Mouse (Mus musculus): ENCODE data around the gene Wdr83. TPM values are rescaled to one million over a fixed set of nuclear protein-coding genes. Genes with fewer than 3 reads are reported as not detected.

The Wdr83 gene
- polyA plus RNA-seq, 1 experiment: 16.8 TPM

DNA sequence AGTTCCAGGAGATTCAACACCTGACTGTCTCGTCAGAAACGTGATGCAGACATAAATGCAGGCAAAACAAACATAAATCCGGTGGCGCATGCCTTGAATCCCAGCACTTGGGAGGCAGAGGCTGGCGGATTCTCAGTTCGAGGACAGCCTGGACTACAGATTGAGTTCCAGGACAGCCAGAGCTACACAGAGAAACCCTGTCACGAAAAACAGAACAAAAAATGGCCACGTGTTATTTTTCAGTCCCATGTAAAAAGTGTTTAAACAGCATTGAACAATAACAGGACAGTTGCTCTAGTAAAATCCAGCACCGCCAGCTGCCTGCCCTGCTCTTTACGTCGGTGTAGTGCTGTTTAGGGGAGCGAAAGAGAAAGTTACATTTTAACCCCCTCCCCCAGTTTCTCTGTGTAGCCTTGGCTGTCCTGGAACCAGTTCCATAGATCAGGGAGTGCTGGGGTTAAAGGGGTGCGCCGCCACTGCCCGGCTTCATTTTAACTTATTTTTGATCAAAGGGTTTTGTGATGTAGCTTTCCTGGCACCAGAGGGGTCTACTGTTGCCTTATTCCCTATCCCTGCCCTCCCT is 45.3 kb downstream of the Wdr83 start:
- Histone ChIP-seq H3K9me3 (replicated peaks; ENCODE audit: control insufficient read depth, insufficient read depth, low read length, poor library complexity, severe bottlenecking) (no peaks in the 10 kb centered on the region), H3K36me3 (ENCODE audit: control insufficient read depth, insufficient read depth, low read length, poor library complexity, severe bottlenecking) (peaks cover 30% of the 10 kb centered on the region), H3K9ac (ENCODE audit: low read depth, poor library complexity, severe bottlenecking) (peak overlapping the region; percentile 99), H3K4me3 (ENCODE audit: low read depth, low read length) (peak overlapping the region; percentile 98), H3K4me1 (ENCODE audit: control insufficient read depth, insufficient read depth, low read length) (no peaks in the 10 kb centered on the region), H3K27me3 (ENCODE audit: control insufficient read depth, insufficient read depth, low read length, poor library complexity, severe bottlenecking) (no peaks in the 10 kb centered on the region), H3K27ac (ENCODE audit: insufficient read depth, low read length) (peak overlapping the region; percentile 78)
- no peak for TF ChIP-seq CTCF (IDR thresholded peaks at IDR 0.05; ENCODE audit: low read depth, low read length)
- no peak for TF ChIP-seq EP300 (IDR thresholded peaks at IDR 0.05; ENCODE audit: insufficient read depth, low read depth, low read length)
- no peak for TF ChIP-seq POLR2A (IDR thresholded peaks at IDR 0.05; ENCODE audit: insufficient read depth, low read length)

DNA sequence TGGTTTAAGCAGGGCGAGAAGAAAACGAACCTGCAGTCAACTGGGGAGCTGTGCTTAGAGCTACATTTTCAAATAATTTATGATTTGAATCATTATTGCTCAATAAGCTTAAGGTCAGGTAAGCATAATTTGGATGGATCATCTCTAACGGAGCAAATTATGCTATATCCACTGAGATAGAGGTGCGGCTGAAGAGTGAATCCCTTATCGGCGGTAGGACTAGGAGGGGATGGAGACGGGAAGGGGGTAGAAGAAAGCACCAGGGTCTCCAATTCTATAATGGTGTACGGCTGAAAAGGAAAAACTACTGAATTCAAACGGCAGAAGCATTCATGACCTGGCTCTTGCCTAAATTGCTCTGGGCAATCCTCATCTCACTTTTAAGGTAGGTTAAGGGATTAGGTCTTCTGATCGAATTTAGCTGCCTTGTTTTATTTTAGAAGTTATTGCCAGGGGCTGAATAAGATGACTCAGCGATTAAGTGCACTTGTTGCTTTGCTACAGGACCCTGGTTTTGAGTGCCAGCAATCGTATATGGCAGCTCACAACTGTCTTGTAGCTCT is 45.9 kb downstream of the Wdr83 start:
- Histone ChIP-seq H3K9ac (ENCODE audit: low read depth, poor library complexity, severe bottlenecking) (peak overlapping the region; percentile 99), H3K36me3 (ENCODE audit: control insufficient read depth, insufficient read depth, low read length, poor library complexity, severe bottlenecking) (peaks cover 29% of the 10 kb centered on the region), H3K27ac (ENCODE audit: insufficient read depth, low read length) (peak overlapping the region; percentile 78)

DNA sequence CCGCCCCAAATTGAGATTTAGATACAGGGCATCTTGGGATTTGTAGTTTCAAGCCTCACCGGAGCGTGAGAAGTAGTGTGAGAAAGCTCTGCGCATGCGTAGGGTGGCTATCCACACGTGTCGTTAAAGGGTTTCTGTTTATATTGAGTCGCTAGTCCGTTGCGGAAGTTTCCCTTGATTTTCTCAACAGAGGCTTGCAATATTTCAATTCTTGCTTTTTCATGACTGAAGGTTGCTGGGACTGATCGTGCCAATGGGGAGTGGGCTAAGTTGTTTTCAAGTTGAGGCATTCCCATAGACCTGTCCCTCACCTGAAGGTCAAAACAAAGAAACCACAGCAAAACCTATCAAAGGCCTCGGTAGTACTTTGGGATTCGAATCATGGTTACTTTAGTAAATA is 46.3 kb downstream of the Wdr83 start:
- no peaks in the 10 kb centered on the region for H3K27me3 ChIP-seq (ENCODE audit: control insufficient read depth, insufficient read depth, low read length, poor library complexity, severe bottlenecking)
- peak overlapping the region; percentile 78 for H3K27ac ChIP-seq (ENCODE audit: insufficient read depth, low read length)
- peaks cover 29% of the 10 kb centered on the region for H3K36me3 ChIP-seq (ENCODE audit: control insufficient read depth, insufficient read depth, low read length, poor library complexity, severe bottlenecking)

More for the DNA sequence above, 45.9 kb downstream of the Wdr83 start:
- H3K27me3 ChIP-seq (ENCODE audit: control insufficient read depth, insufficient read depth, low read length, poor library complexity, severe bottlenecking): no peaks in the 10 kb centered on the region
- H3K4me3 ChIP-seq (ENCODE audit: low read depth, low read length): peak overlapping the region; percentile 98
- TF ChIP-seq CTCF (IDR thresholded peaks at IDR 0.05; ENCODE audit: low read depth, low read length): no peak
- no peak for TF ChIP-seq EP300 (IDR thresholded peaks at IDR 0.05; ENCODE audit: insufficient read depth, low read depth, low read length)
- no peak for TF ChIP-seq POLR2A (IDR thresholded peaks at IDR 0.05; ENCODE audit: insufficient read depth, low read length)
- H3K9me3 ChIP-seq (replicated peaks; ENCODE audit: control insufficient read depth, insufficient read depth, low read length, poor library complexity, severe bottlenecking): no peaks in the 10 kb centered on the region
- no peaks in the 10 kb centered on the region for H3K4me1 ChIP-seq (ENCODE audit: control insufficient read depth, insufficient read depth, low read length)

GRCm38 (mm10) chr8:85033867-85034266 is 47.2 kb downstream of the Wdr83 start:
- Histone ChIP-seq H3K4me3 (ENCODE audit: low read depth, low read length) (peak overlapping the region; percentile 52; the same call in 1 of the 2 replicates), H3K9ac (ENCODE audit: low read depth, poor library complexity, severe bottlenecking) (peak overlapping the region; percentile 99), H3K27me3 (ENCODE audit: control insufficient read depth, insufficient read depth, low read length, poor library complexity, severe bottlenecking) (no peaks in the 10 kb centered on the region), H3K4me1 (ENCODE audit: control insufficient read depth, insufficient read depth, low read length) (no peaks in the 10 kb centered on the region), H3K9me3 (replicated peaks; ENCODE audit: control insufficient read depth, insufficient read depth, low read length, poor library complexity, severe bottlenecking) (no peaks in the 10 kb centered on the region), H3K36me3 (ENCODE audit: control insufficient read depth, insufficient read depth, low read length, poor library complexity, severe bottlenecking) (peaks cover 37% of the 10 kb centered on the region), H3K27ac (ENCODE audit: insufficient read depth, low read length) (peak overlapping the region; percentile 84)
- TF ChIP-seq CTCF (IDR thresholded peaks at IDR 0.05; ENCODE audit: low read depth, low read length) (no peak), EP300 (IDR thresholded peaks at IDR 0.05; ENCODE audit: insufficient read depth, low read depth, low read length) (no peak), POLR2A (IDR thresholded peaks at IDR 0.05; ENCODE audit: insufficient read depth, low read length) (no peak)

More for the DNA sequence above, 46.3 kb downstream of the Wdr83 start:
- Histone ChIP-seq H3K4me1 (ENCODE audit: control insufficient read depth, insufficient read depth, low read length) (no peaks in the 10 kb centered on the region), H3K9ac (ENCODE audit: low read depth, poor library complexity, severe bottlenecking) (peak overlapping the region; percentile 99), H3K9me3 (replicated peaks; ENCODE audit: control insufficient read depth, insufficient read depth, low read length, poor library complexity, severe bottlenecking) (no peaks in the 10 kb centered on the region), H3K4me3 (ENCODE audit: low read depth, low read length) (peak overlapping the region; percentile 85)
- TF ChIP-seq EP300 (IDR thresholded peaks at IDR 0.05; ENCODE audit: insufficient read depth, low read depth, low read length) (no peak), POLR2A (IDR thresholded peaks at IDR 0.05; ENCODE audit: insufficient read depth, low read length) (no peak), CTCF (IDR thresholded peaks at IDR 0.05; ENCODE audit: low read depth, low read length) (no peak)

- Histone ChIP-seq H3K36me3 (ENCODE audit: control insufficient read depth, insufficient read depth, low read length, poor library complexity, severe bottlenecking) (peaks cover 42% of the 10 kb centered on the region), H3K9ac (ENCODE audit: low read depth, poor library complexity, severe bottlenecking) (no peak overlapping the region), H3K4me3 (ENCODE audit: low read depth, low read length) (no peak overlapping the region), H3K4me1 (ENCODE audit: control insufficient read depth, insufficient read depth, low read length) (no peaks in the 10 kb centered on the region), H3K27ac (ENCODE audit: insufficient read depth, low read length) (peak overlapping the region; percentile 42; the same call in 1 of the 2 replicates), H3K27me3 (ENCODE audit: control insufficient read depth, insufficient read depth, low read length, poor library complexity, severe bottlenecking) (no peaks in the 10 kb centered on the region), H3K9me3 (replicated peaks; ENCODE audit: control insufficient read depth, insufficient read depth, low read length, poor library complexity, severe bottlenecking) (no peaks in the 10 kb centered on the region)
- TF ChIP-seq CTCF (IDR thresholded peaks at IDR 0.05; ENCODE audit: low read depth, low read length) (no peak), POLR2A (IDR thresholded peaks at IDR 0.05; ENCODE audit: insufficient read depth, low read length) (no peak), EP300 (IDR thresholded peaks at IDR 0.05; ENCODE audit: insufficient read depth, low read depth, low read length) (no peak)
These were observed 48.3 kb downstream of the Wdr83 start for GRCm38 (mm10) chr8:85032622-85033311.

GRCm38 (mm10) chr8:85029271-85029670 is 51.8 kb downstream of the Wdr83 start:
- no peak for TF ChIP-seq CTCF (IDR thresholded peaks at IDR 0.05; ENCODE audit: low read depth, low read length)
- no peak for TF ChIP-seq POLR2A (IDR thresholded peaks at IDR 0.05; ENCODE audit: insufficient read depth, low read length)
- no peaks in the 10 kb centered on the region for H3K27me3 ChIP-seq (ENCODE audit: control insufficient read depth, insufficient read depth, low read length, poor library complexity, severe bottlenecking)
- H3K4me3 ChIP-seq (ENCODE audit: low read depth, low read length): no peak overlapping the region
- no peaks in the 10 kb centered on the region for H3K4me1 ChIP-seq (ENCODE audit: control insufficient read depth, insufficient read depth, low read length)
- H3K9me3 ChIP-seq (replicated peaks; ENCODE audit: control insufficient read depth, insufficient read depth, low read length, poor library complexity, severe bottlenecking): no peaks in the 10 kb centered on the region
- H3K9ac ChIP-seq (ENCODE audit: low read depth, poor library complexity, severe bottlenecking): peak overlapping the region; percentile 99
- H3K36me3 ChIP-seq (ENCODE audit: control insufficient read depth, insufficient read depth, low read length, poor library complexity, severe bottlenecking): peaks cover 42% of the 10 kb centered on the region
- no peak overlapping the region for H3K27ac ChIP-seq (ENCODE audit: insufficient read depth, low read length)
